Mouse (Mus musculus): ENCODE data around the gene Zbtb8os. TPM values are rescaled to one million over a fixed set of nuclear protein-coding genes. Genes with fewer than 3 reads are reported as not detected.

Gene Zbtb8os
- polyA plus RNA-seq, 2 experiments: 22.3 to 33.2 TPM

GRCm38 (mm10) chr4:129373202-129373976 is 37.9 kb downstream of the Zbtb8os start:
- Histone ChIP-seq H3K27me3 (ENCODE audit: control insufficient read depth, insufficient read depth, low read length) (peaks cover 9% of the 10 kb centered on the region), H3K4me3 (ENCODE audit: insufficient read depth in 1 of 2, low read depth in 2 of 2, low read length in 2 of 2) (no peak overlapping the region), H3K4me2 (ENCODE audit: low read depth) (no peak overlapping the region), H3K4me1 (replicated peaks; ENCODE audit: control insufficient read depth in 2 of 2, insufficient read depth in 2 of 2, low read length in 1 of 2) (peaks cover 8 to 12% of the 10 kb centered on the region in 2 experiments), H3K9me3 (ENCODE audit: control insufficient read depth, low read length) (no peaks in the 10 kb centered on the region), H3K27ac (no peak overlapping the region), H3K36me3 (replicated peaks; ENCODE audit: control insufficient read depth, insufficient read depth, low read depth) (no peaks in the 10 kb centered on the region), H3K9ac (replicated peaks) (no peak overlapping the region)
- DNase-seq (ENCODE audit: low read depth in 3 of 3, low spot score in 3 of 3) (no peak), ATAC-seq (ENCODE audit: insufficient read depth) (no peak)
- TF ChIP-seq CTCF (IDR thresholded peaks at IDR 0.05; ENCODE audit: low read depth) (no peak), EP300 (IDR thresholded peaks at IDR 0.05; ENCODE audit: low read depth) (no peak)
- WGBS (ENCODE audit: insufficient replicate concordance): 45% methylated on average over 8 of the region's 8 CpGs

- TF ChIP-seq EP300 (IDR thresholded peaks at IDR 0.05; ENCODE audit: low read depth): no peak
- no peak for TF ChIP-seq CTCF (IDR thresholded peaks at IDR 0.05; ENCODE audit: low read depth)
- peaks cover 8 to 12% of the 10 kb centered on the region in 2 experiments for H3K4me1 ChIP-seq (replicated peaks; ENCODE audit: control insufficient read depth in 2 of 2, insufficient read depth in 2 of 2, low read length in 1 of 2)
- DNase-seq (ENCODE audit: low read depth in 3 of 3, low spot score in 3 of 3): no peak
Measured at GRCm38 (mm10) chr4:129374219-129374755, 38.8 kb downstream of the Zbtb8os start.

GRCm38 (mm10) chr4:129375000-129375399 is 39.5 kb downstream of the Zbtb8os start:
- Histone ChIP-seq H3K36me3 (replicated peaks; ENCODE audit: control insufficient read depth, insufficient read depth, low read depth) (no peaks in the 10 kb centered on the region), H3K27ac (no peak overlapping the region), H3K27me3 (ENCODE audit: control insufficient read depth, insufficient read depth, low read length) (peaks cover 16% of the 10 kb centered on the region), H3K4me2 (ENCODE audit: low read depth) (no peak overlapping the region), H3K9ac (replicated peaks) (no peak overlapping the region), H3K9me3 (ENCODE audit: control insufficient read depth, low read length) (no peaks in the 10 kb centered on the region), H3K4me1 (replicated peaks; ENCODE audit: control insufficient read depth in 2 of 2, insufficient read depth in 2 of 2, low read length in 1 of 2) (peaks cover 8 to 12% of the 10 kb centered on the region in 2 experiments), H3K4me3 (ENCODE audit: insufficient read depth in 1 of 2, low read depth in 2 of 2, low read length in 2 of 2) (no peak overlapping the region)
- TF ChIP-seq EP300 (IDR thresholded peaks at IDR 0.05; ENCODE audit: low read depth): no peak
- no peak for TF ChIP-seq CTCF (IDR thresholded peaks at IDR 0.05; ENCODE audit: low read depth)
- DNase-seq (ENCODE audit: low read depth in 3 of 3, low spot score in 3 of 3) (no peak), ATAC-seq (ENCODE audit: insufficient read depth) (no peak)
- 51% methylated on average over 6 of the region's 6 CpGs for WGBS (ENCODE audit: insufficient replicate concordance)

More at GRCm38 (mm10) chr4:129374219-129374755, 38.8 kb downstream of the Zbtb8os start:
- no peaks in the 10 kb centered on the region for H3K9me3 ChIP-seq (ENCODE audit: control insufficient read depth, low read length)
- peaks cover 16% of the 10 kb centered on the region for H3K27me3 ChIP-seq (ENCODE audit: control insufficient read depth, insufficient read depth, low read length)
- H3K27ac ChIP-seq: no peak overlapping the region
- no peak overlapping the region for H3K4me2 ChIP-seq (ENCODE audit: low read depth)
- H3K4me3 ChIP-seq (ENCODE audit: insufficient read depth in 1 of 2, low read depth in 2 of 2, low read length in 2 of 2): no peak overlapping the region
- ATAC-seq (ENCODE audit: insufficient read depth): no peak
- H3K9ac ChIP-seq (replicated peaks): no peak overlapping the region
- 52% methylated on average over 11 of the region's 11 CpGs for WGBS (ENCODE audit: insufficient replicate concordance)
- no peaks in the 10 kb centered on the region for H3K36me3 ChIP-seq (replicated peaks; ENCODE audit: control insufficient read depth, insufficient read depth, low read depth)

GRCm38 (mm10) chr4:129375821-129376220 is 40.3 kb downstream of the Zbtb8os start:
- ATAC-seq (ENCODE audit: insufficient read depth): no peak
- Histone ChIP-seq H3K4me3 (ENCODE audit: insufficient read depth in 1 of 2, low read depth in 2 of 2, low read length in 2 of 2) (no peak overlapping the region), H3K27me3 (ENCODE audit: control insufficient read depth, insufficient read depth, low read length) (peaks cover 16% of the 10 kb centered on the region), H3K9me3 (ENCODE audit: control insufficient read depth, low read length) (no peaks in the 10 kb centered on the region), H3K9ac (replicated peaks) (no peak overlapping the region), H3K4me1 (replicated peaks; ENCODE audit: control insufficient read depth in 2 of 2, insufficient read depth in 2 of 2, low read length in 1 of 2) (peaks cover 8 to 12% of the 10 kb centered on the region in 2 experiments), H3K4me2 (ENCODE audit: low read depth) (no peak overlapping the region), H3K27ac (no peak overlapping the region), H3K36me3 (replicated peaks; ENCODE audit: control insufficient read depth, insufficient read depth, low read depth) (no peaks in the 10 kb centered on the region)
- TF ChIP-seq CTCF (IDR thresholded peaks at IDR 0.05; ENCODE audit: low read depth) (no peak), EP300 (IDR thresholded peaks at IDR 0.05; ENCODE audit: low read depth) (no peak)
- 62% methylated on average over 5 of the region's 5 CpGs for WGBS (ENCODE audit: insufficient replicate concordance)
- no peak for DNase-seq (ENCODE audit: low read depth in 3 of 3, low spot score in 3 of 3)

GRCm38 (mm10) chr4:129376961-129377545 is 41.6 kb downstream of the Zbtb8os start:
- under 1% methylated on average over 56 of the region's 68 CpGs for WGBS (ENCODE audit: insufficient replicate concordance)
- H3K27me3 ChIP-seq (ENCODE audit: control insufficient read depth, insufficient read depth, low read length): peaks cover 16% of the 10 kb centered on the region

More at GRCm38 (mm10) chr4:129376961-129377545, 41.6 kb downstream of the Zbtb8os start:
- peak overlapping the region; percentile 69 to 84 for H3K4me3 ChIP-seq (ENCODE audit: insufficient read depth in 1 of 2, low read depth in 2 of 2, low read length in 2 of 2)
- no peaks in the 10 kb centered on the region for H3K9me3 ChIP-seq (ENCODE audit: control insufficient read depth, low read length)
- peak overlapping the region; percentile 25; the same call in 1 of the 2 replicates for H3K27ac ChIP-seq
- peak overlapping the region; percentile 98 for H3K4me2 ChIP-seq (ENCODE audit: low read depth)
- no peak for TF ChIP-seq EP300 (IDR thresholded peaks at IDR 0.05; ENCODE audit: low read depth)
- no peak for TF ChIP-seq CTCF (IDR thresholded peaks at IDR 0.05; ENCODE audit: low read depth)
- DNase-seq (ENCODE audit: low read depth in 3 of 3, low spot score in 3 of 3) (no peak), ATAC-seq (ENCODE audit: insufficient read depth) (peak; percentile 81)
- H3K36me3 ChIP-seq (replicated peaks; ENCODE audit: control insufficient read depth, insufficient read depth, low read depth): no peaks in the 10 kb centered on the region
- H3K9ac ChIP-seq (replicated peaks): peak overlapping the region; percentile 57
- H3K4me1 ChIP-seq (replicated peaks; ENCODE audit: control insufficient read depth in 2 of 2, insufficient read depth in 2 of 2, low read length in 1 of 2): peaks cover 8 to 12% of the 10 kb centered on the region in 2 experiments

Data from liver, embryonic 14.5 days (tissue).